In genomic region chr4:70709126-70709689, GRCm38 (mm10) we compare ENCODE assay signal across 13 mouse cellular contexts.
DNase-seq lines count a peak whose midpoint lies in the region; ATAC-seq and TF ChIP-seq lines count a peak whose summit lies in the region.
"Had no signal": no experiment of that assay in that cellular context is flagged by ENCODE, and none has a peak within 500 bp of the region (broad histone marks: within the 10 kb centered on the region; RNA-seq: fewer than 3 reads in every experiment).

No protein-coding gene starts in this region.

- H3K27me3 ChIP-seq in liver, adult 2 months (ENCODE audit: control insufficient read depth, insufficient read depth, low read length) = no peaks in the 10 kb centered on the region
- no peaks in the 10 kb centered on the region for H3K27me3 ChIP-seq in neural tube, embryonic 15.5 days (replicated peaks)

- H3K9me3 ChIP-seq in neural tube, embryonic 15.5 days (replicated peaks) = no peaks in the 10 kb centered on the region

- no peak for TF ChIP-seq POLR2A in liver, adult 2 months (IDR thresholded peaks at IDR 0.05; ENCODE audit: extremely low read depth, insufficient read depth, low read length)

- no peak overlapping the region for H3K27ac ChIP-seq in liver, adult 2 months (replicated peaks; ENCODE audit: insufficient read depth, low read depth, low read length)
- no peak overlapping the region for H3K27ac ChIP-seq in neural tube, embryonic 15.5 days (replicated peaks)

- H3K9ac ChIP-seq in liver, adult 2 months (ENCODE audit: low read depth, low read length) = no peak overlapping the region
- H3K9ac ChIP-seq in neural tube, embryonic 15.5 days (replicated peaks) = no peak overlapping the region

- H3K4me1 ChIP-seq in liver, adult 2 months (ENCODE audit: control insufficient read depth, insufficient read depth, low read length) = no peaks in the 10 kb centered on the region
- H3K4me1 ChIP-seq in neural tube, embryonic 15.5 days = no peaks in the 10 kb centered on the region

- peak; percentile 28 for DNase-seq in embryo, embryonic 10.5 days (ENCODE audit: low spot score)
- DNase-seq in embryo, embryonic 9.5 days (ENCODE audit: extremely low spot score) = no peak
- peak; percentile 22 for DNase-seq in liver, adult 2 months (ENCODE audit: extremely low read depth, low read depth, low spot score)
- DNase-seq in liver = no peak
- peak; percentile 47 to 54 for DNase-seq in adrenal gland, postnatal 36 days
- peak; percentile 76 for DNase-seq in kidney, postnatal 14 days
- DNase-seq in layer of hippocampus, adult 8-10 months (ENCODE audit: low spot score in 2 of 2) = no peak
- DNase-seq: B cell, adult 2 months; thymus, adult 18-20 months had no signal

- WGBS in liver, adult 2 months = 41% methylated on average over 2 of the region's 2 CpGs
- 76% methylated on average over 2 of the region's 2 CpGs for WGBS in neural tube, embryonic 15.5 days

- no peaks in the 10 kb centered on the region for H3K36me3 ChIP-seq in liver, adult 2 months (ENCODE audit: control insufficient read depth, insufficient read depth, low read length)
- H3K36me3 ChIP-seq in neural tube, embryonic 15.5 days = no peaks in the 10 kb centered on the region

- H3K4me2 ChIP-seq in neural tube, embryonic 15.5 days = no peak overlapping the region
- H3K4me2 ChIP-seq: midbrain, embryonic 11.5 days had no signal

- no peak for TF ChIP-seq CTCF in liver, adult 2 months (IDR thresholded peaks at IDR 0.05; ENCODE audit: low read depth, low read length)

- no peak overlapping the region for H3K4me3 ChIP-seq in liver, adult 2 months (ENCODE audit: insufficient read depth, low read depth, low read length)
- H3K4me3 ChIP-seq in neural tube, embryonic 15.5 days (replicated peaks) = no peak overlapping the region

- ATAC-seq in neural tube, embryonic 15.5 days (ENCODE audit: low FRiP score) = no peak
- ATAC-seq: activated CD4-positive, CD25-positive, alpha-beta regulatory T cell, adult 4 months; intestine, postnatal 0 days had no signal

- no peaks in the 10 kb centered on the region for H3K79me2 ChIP-seq in liver, adult 2 months (ENCODE audit: control insufficient read depth, insufficient read depth, low read length)

Comparison
In these comparisons a context has a peak if more than half of its experiments do, and no peak if none do; other contexts are left out.
1. DNase-seq: peak in embryo, embryonic 10.5 days (single experiment), liver, adult 2 months (single experiment), adrenal gland, postnatal 36 days (2 of 2) and kidney, postnatal 14 days (single experiment); none in embryo, embryonic 9.5 days (single experiment), liver (single experiment) and layer of hippocampus, adult 8-10 months (0 of 2).